Comparison of ENCODE assay signal across 9 mouse cellular contexts in the genomic region with DNA sequence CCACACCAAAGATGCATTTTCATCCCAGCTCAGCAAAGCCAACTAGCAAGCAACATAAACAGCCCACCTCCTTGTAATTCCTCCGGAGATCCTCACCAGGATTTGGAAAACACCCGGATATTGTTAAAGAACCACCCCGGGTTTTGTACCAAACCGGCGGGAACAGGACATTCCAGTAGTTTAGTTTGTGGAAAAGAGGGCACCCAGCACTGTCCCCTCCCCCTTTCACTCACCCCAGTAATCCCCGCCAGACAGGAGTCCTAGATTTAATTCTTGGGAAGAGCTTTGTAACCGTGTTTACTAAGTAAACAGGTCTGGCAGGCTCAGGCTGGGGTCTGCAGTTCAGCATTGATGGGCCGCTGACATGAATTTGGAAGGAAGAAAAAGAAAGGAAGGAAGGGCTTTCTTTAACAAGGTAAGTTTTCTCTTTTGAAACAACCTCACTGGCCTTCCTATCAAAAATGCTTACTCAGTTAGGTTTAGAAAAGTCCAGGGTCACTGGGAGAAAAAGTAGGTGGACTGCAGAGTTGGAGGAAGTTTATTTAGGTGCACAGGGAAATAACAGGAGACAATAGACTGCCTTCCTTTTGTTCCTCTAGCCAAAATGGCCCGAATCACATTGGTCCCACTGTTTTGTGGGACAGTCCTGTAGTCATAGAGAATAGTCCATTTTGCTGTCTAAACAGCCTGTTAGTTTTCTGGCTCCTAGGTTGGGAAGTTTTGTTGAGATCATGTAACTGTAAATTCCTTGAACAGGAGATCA. TPM values are rescaled to one million over a fixed set of nuclear protein-coding genes. Genes with fewer than 3 reads are reported as not detected.
DNase-seq lines count a peak whose midpoint lies in the region; ATAC-seq lines count a peak whose summit lies in the region.
"Had no signal": no experiment of that assay in that cellular context is flagged by ENCODE, and none has a peak within 500 bp of the region (broad histone marks: within the 10 kb centered on the region; RNA-seq: fewer than 3 reads in every experiment).

Gene Hsf3, minus strand, starts transcription at position 94 of the 763 bp plus-strand sequence.

- H3K9me3 ChIP-seq in intestine, embryonic 14.5 days (ENCODE audit: control insufficient read depth, low read length), result no peaks in the 10 kb centered on the region
- no peaks in the 10 kb centered on the region for H3K9me3 ChIP-seq in liver, embryonic 16.5 days (replicated peaks; ENCODE audit: control insufficient read depth, low read length)
- H3K9me3 ChIP-seq in neural tube, embryonic 15.5 days (replicated peaks), result no peaks in the 10 kb centered on the region

- H3K36me3 ChIP-seq in intestine, embryonic 14.5 days (ENCODE audit: control insufficient read depth, insufficient read depth, low read length), result no peaks in the 10 kb centered on the region
- no peaks in the 10 kb centered on the region for H3K36me3 ChIP-seq in liver, embryonic 16.5 days (ENCODE audit: control insufficient read depth, insufficient read depth)
- H3K36me3 ChIP-seq in neural tube, embryonic 15.5 days, result no peaks in the 10 kb centered on the region

- peak within 1 kb of the TSS; percentile 40 for H3K4me3 ChIP-seq in intestine, embryonic 14.5 days (ENCODE audit: low read depth, low read length)
- peak within 1 kb of the TSS; percentile 28 for H3K4me3 ChIP-seq in liver, embryonic 16.5 days (ENCODE audit: low read depth, low read length)
- peak within 1 kb of the TSS; percentile 18; the same call in 1 of the 2 replicates for H3K4me3 ChIP-seq in neural tube, embryonic 15.5 days (replicated peaks)

- ATAC-seq in intestine, embryonic 14.5 days (replicated peaks; ENCODE audit: low FRiP score, low TSS enrichment, low read depth), result 0 out of 2 replicates have a peak, but pooled peaks have one; percentile 13
- no peak for ATAC-seq in liver, embryonic 16.5 days (ENCODE audit: low read depth)
- no peak for ATAC-seq in neural tube, embryonic 15.5 days (ENCODE audit: low FRiP score)

- H3K4me1 ChIP-seq in intestine, embryonic 14.5 days (replicated peaks; ENCODE audit: control insufficient read depth, insufficient read depth, low read length), result no peaks in the 10 kb centered on the region
- no peaks in the 10 kb centered on the region for H3K4me1 ChIP-seq in liver, embryonic 16.5 days (ENCODE audit: control insufficient read depth, low read depth, low read length)
- no peaks in the 10 kb centered on the region for H3K4me1 ChIP-seq in neural tube, embryonic 15.5 days

- intact Hi-C loops in gastrocnemius, postnatal 14 days (cut with DNase I; ENCODE audit: low total_unique reads), result no loop called here

- H3K4me2 ChIP-seq in intestine, embryonic 14.5 days (ENCODE audit: low read length), result peak within 1 kb of the TSS; percentile 44
- H3K4me2 ChIP-seq in liver, embryonic 16.5 days (ENCODE audit: low read depth, low read length), result no peak within 1 kb of the TSS
- H3K4me2 ChIP-seq in neural tube, embryonic 15.5 days, result peak within 1 kb of the TSS; percentile 30

- no peaks in the 10 kb centered on the region for H3K27me3 ChIP-seq in intestine, embryonic 14.5 days (replicated peaks; ENCODE audit: control insufficient read depth, insufficient read depth, low read length)
- no peaks in the 10 kb centered on the region for H3K27me3 ChIP-seq in liver, embryonic 16.5 days (ENCODE audit: control insufficient read depth, insufficient read depth, low read depth, low read length)
- no peaks in the 10 kb centered on the region for H3K27me3 ChIP-seq in neural tube, embryonic 15.5 days (replicated peaks)
- H3K27me3 ChIP-seq: CH12.LX had no signal

- peak; percentile 0 for DNase-seq in gastrocnemius, adult 18-20 months (ENCODE audit: low spot score)
- DNase-seq in gastrocnemius, postnatal 14 days, result no peak
- DNase-seq in heart, adult 11 months, result peak; percentile 80
- peak; percentile 55 for DNase-seq in intestine, embryonic 14.5 days (ENCODE audit: low spot score)
- no peak for DNase-seq in spleen, adult 18-20 months
- DNase-seq in cerebellum, adult 9-11 months, result no peak

- 21% methylated on average over 9 of the region's 9 CpGs for WGBS in intestine, embryonic 14.5 days
- 26% methylated on average over 9 of the region's 9 CpGs for WGBS in liver, embryonic 16.5 days (ENCODE audit: insufficient replicate concordance)
- 19% methylated on average over 9 of the region's 9 CpGs for WGBS in neural tube, embryonic 15.5 days

- H3K27ac ChIP-seq in intestine, embryonic 14.5 days (ENCODE audit: low read depth), result 0 out of 2 replicates have a peak within 1 kb of the TSS, but pooled peaks have one; percentile 7
- no peak within 1 kb of the TSS for H3K27ac ChIP-seq in liver, embryonic 16.5 days (ENCODE audit: low read length)
- no peak within 1 kb of the TSS for H3K27ac ChIP-seq in neural tube, embryonic 15.5 days (replicated peaks)

- peak within 1 kb of the TSS; percentile 44 for H3K9ac ChIP-seq in intestine, embryonic 14.5 days (ENCODE audit: low read length)
- H3K9ac ChIP-seq in liver, embryonic 16.5 days (ENCODE audit: low read depth, low read length), result no peak within 1 kb of the TSS
- no peak within 1 kb of the TSS for H3K9ac ChIP-seq in neural tube, embryonic 15.5 days (replicated peaks)

RNA-seq across cellular contexts. Expression of gene Hsf3, which starts in this region (rescaled TPM):
- total RNA-seq in gastrocnemius, adult 18-20 months (2021), result not detected
- not detected for total RNA-seq in gastrocnemius, postnatal 14 days (2021)
- 0.31 TPM in 2 replicates for polyA plus RNA-seq in intestine, embryonic 14.5 days (2014; fragmentation: Nextera tagmentation; extraction: Ambion mirVana)
- polyA plus RNA-seq in liver, embryonic 16.5 days (2015; fragmentation: Nextera tagmentation; extraction: Ambion mirVana), result not detected in 2 replicates
- not detected in 2 replicates for polyA plus RNA-seq in neural tube, embryonic 15.5 days (2015; fragmentation: Nextera tagmentation; extraction: Ambion mirVana)
- total RNA-seq: CH12.LX had no signal

Comparison
In these comparisons a context has a peak if more than half of its experiments do, and no peak if none do; other contexts are left out.
1. Peak in DNase-seq in gastrocnemius, adult 18-20 months; RNA of the gene not detected or under 1 TPM.
2. Peak in DNase-seq, ATAC-seq, H3K4me3 ChIP-seq, H3K27ac ChIP-seq, H3K9ac ChIP-seq and H3K4me2 ChIP-seq in intestine, embryonic 14.5 days; RNA of the gene not detected or under 1 TPM.